Mouse (Mus musculus) forebrain, embryonic 16.5 days (tissue): ENCODE measurements around the gene Lif. TPM values are rescaled to one million over a fixed set of nuclear protein-coding genes. Genes with fewer than 3 reads are reported as not detected.

ENCODE experiments used
- ATAC-seq: fragments of 200-750 bp; cut with Nextera tagmentation; 2 replicates; pipeline ENCODE4 v1.8.0; 2017; ENCODE audit warnings: mild to moderate bottlenecking, moderate library complexity
- H3K27ac ChIP-seq: fragments of 300-500 bp; sonication (generic); 2 replicates; pipeline ENCODE4 v1.5.1; 2014; ENCODE audit warnings: low read length, control low read depth
- H3K27me3 ChIP-seq: fragments of 300-500 bp; sonication (generic); replicated peaks from 2 replicates; pipeline ENCODE4 v1.6.1; 2014; ENCODE audit warnings: low read length; ENCODE audit not compliant: control insufficient read depth, insufficient read depth
- H3K36me3 ChIP-seq: fragments of 300-500 bp; sonication (generic); 2 replicates; pipeline ENCODE4 v1.6.1; 2014; ENCODE audit not compliant: control insufficient read depth, insufficient read depth
- H3K4me1 ChIP-seq: fragments of 300-500 bp; sonication (generic); replicated peaks from 2 replicates; pipeline ENCODE4 v1.6.1; 2014; ENCODE audit warnings: low read length; ENCODE audit not compliant: control insufficient read depth, insufficient read depth
- H3K4me2 ChIP-seq: fragments of 300-500 bp; sonication (generic); 2 replicates; pipeline ENCODE4 v1.6.1; 2014; ENCODE audit warnings: mild to moderate bottlenecking, low read length, control low read depth
- H3K4me3 ChIP-seq: fragments of 300-500 bp; sonication (generic); replicated peaks from 2 replicates; pipeline ENCODE4 v1.5.1; 2014; ENCODE audit warnings: mild to moderate bottlenecking, low read length, control low read depth
- H3K9ac ChIP-seq: fragments of 300-500 bp; sonication (generic); replicated peaks from 2 replicates; pipeline ENCODE4 v1.6.1; 2014; ENCODE audit warnings: low read depth, low read length, control low read depth
- H3K9me3 ChIP-seq: fragments of 300-500 bp; sonication (generic); 2 replicates; pipeline ENCODE4 v1.6.1; 2016; ENCODE audit warnings: low read length; ENCODE audit not compliant: control insufficient read depth
- WGBS: fragments of 180-500 bp; shearing (Covaris S2); extraction: QIAGEN DNeasy Blood & Tissue Kit; methylation state at CpG from one replicate; pipeline ENCODE4 v1.1.7; 2014; 5-methylcytosine and 5-hydroxymethylcytosine counted together
- polyA plus RNA-seq: library from polyadenylated mRNA; unstranded; fragments of >200 nt; fragmentation: Nextera tagmentation; extraction: Ambion mirVana; gene quantifications from 2 replicates; pipeline ENCODE4 v1.2.1, GENCODE M21; 2015

Gene Lif
- polyA plus RNA-seq, 1 experiment from 2014 or later: 0.05 TPM

DNA sequence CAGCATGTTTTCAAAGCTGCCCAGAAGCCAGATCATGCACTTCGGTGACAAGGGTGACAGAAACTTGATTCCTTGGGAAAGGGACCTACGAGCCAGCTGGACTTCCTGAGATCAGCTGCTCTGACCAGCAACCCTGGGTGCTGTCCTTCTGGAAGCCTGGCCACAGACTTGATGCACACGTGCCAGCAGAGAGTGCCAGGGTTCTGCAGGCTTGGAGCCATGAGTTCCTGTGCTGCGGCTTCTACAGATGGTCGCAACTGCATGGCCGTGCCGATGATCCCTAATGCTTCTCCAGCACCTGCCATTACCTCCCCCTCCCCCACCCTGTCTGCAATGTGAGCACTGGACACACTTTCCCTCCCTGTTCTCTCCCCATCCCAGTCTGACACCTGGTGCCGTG is 28.9 kb upstream of the Lif start:
- Histone ChIP-seq H3K4me2 (no peak overlapping the region), H3K36me3 (no peaks in the 10 kb centered on the region), H3K4me3 (no peak overlapping the region), H3K27ac (no peak overlapping the region), H3K9ac (no peak overlapping the region), H3K27me3 (no peaks in the 10 kb centered on the region), H3K9me3 (no peaks in the 10 kb centered on the region), H3K4me1 (no peaks in the 10 kb centered on the region)
- WGBS: 48% methylated on average over 8 of the region's 8 CpGs
- ATAC-seq: no peak

DNA sequence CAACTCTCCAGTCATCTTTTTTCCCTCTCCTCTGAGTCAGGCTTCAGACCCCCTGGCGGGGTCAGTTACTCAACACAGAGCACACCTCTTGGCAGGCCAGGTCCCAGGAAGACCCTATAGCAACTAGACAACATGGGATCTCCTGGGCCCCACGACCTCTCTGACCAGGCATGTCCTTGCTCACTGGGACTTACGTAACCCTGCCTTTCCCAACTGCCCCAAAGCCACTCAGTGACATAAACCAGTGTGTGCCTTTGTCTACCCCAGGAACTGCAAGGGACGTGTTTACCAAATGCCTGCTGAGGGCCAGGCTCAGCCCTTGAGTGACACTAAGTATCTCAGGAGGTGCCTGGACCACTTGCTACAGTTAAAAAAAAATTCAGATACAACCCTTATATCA is 27.5 kb upstream of the Lif start:
- Histone ChIP-seq H3K9me3 (no peaks in the 10 kb centered on the region), H3K9ac (no peak overlapping the region), H3K27ac (no peak overlapping the region), H3K4me1 (no peaks in the 10 kb centered on the region), H3K4me3 (no peak overlapping the region), H3K4me2 (no peak overlapping the region), H3K36me3 (no peaks in the 10 kb centered on the region), H3K27me3 (no peaks in the 10 kb centered on the region)
- 70% methylated on average over 4 of the region's 4 CpGs for WGBS
- ATAC-seq: no peak

DNA sequence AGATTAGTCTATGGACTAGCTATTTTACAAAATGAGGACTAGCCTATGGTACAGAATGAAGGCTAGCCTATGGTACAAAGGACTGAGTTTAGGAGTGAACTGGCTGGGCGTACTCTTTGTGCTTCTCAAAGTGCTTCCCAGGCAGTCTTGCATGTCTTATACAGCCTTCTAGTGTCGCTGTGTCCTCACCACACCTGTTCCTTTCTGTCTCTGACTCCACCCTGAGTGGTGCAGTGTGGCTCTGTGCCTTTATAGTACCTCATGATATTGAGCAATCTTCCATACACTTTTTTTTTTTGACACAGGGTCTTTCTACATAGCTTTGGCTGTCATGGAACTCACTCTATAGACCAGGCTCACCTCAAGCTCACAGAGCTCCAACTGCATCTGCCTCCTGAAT is 25.9 kb upstream of the Lif start:
- Histone ChIP-seq H3K27me3 (no peaks in the 10 kb centered on the region), H3K9ac (no peak overlapping the region), H3K4me3 (no peak overlapping the region), H3K4me2 (no peak overlapping the region), H3K9me3 (no peaks in the 10 kb centered on the region), H3K4me1 (no peaks in the 10 kb centered on the region), H3K27ac (no peak overlapping the region), H3K36me3 (no peaks in the 10 kb centered on the region)
- 90% methylated on average over 2 of the region's 2 CpGs for WGBS
- no peak for ATAC-seq

DNA sequence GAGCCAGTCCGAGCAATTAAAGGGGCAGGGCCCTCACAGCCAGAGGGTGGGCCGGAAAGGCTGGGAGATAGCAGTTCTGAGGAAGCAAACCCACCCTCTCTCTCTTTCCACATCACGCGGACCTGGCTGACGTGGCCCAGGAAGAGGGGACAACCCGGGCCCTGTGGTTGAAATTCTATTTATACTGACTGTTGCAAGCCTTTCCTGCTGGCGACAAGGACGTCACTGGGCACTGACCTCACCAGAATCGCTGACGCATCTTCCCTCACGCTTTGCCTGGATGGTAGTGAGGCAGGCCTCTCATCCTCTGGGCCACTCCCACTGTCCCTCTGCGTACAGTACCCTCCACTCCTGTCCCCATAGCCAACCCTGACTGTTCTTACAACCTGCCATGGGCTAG is 24.7 kb upstream of the Lif start:
- Histone ChIP-seq H3K27me3 (no peaks in the 10 kb centered on the region), H3K9ac (no peak overlapping the region), H3K36me3 (no peaks in the 10 kb centered on the region), H3K4me2 (no peak overlapping the region), H3K27ac (no peak overlapping the region), H3K4me3 (no peak overlapping the region), H3K9me3 (no peaks in the 10 kb centered on the region), H3K4me1 (no peaks in the 10 kb centered on the region)
- WGBS: 68% methylated on average over 12 of the region's 12 CpGs
- no peak for ATAC-seq

DNA sequence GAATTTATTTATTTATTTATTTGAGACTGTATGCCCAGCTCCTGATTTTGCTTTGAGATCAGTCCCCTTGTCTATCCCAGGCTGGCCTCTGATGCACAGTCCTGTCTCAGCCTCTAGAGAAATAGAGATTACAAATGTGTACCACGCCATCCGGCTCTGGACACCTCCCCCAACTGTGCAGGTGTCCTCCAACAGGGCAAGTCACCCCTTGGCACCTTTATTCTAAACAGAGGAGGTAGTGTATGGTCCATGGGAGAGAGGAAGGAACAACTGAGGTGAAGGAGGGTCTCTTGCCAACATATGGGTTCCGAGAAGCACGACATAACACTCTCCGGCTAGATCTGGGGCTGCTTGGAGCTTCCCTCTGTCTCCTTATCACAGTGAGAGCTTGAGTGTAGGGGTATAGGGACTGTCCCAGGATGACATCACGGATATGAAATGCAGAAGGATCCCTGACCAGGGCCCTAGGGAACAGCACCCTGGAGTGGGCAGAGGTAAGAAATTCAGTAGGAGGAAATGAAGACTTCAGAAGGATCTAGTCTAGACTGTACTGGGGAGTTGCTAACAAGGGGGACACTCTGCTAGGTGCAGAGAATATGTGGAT is 22.2 kb upstream of the Lif start:
- Histone ChIP-seq H3K4me2 (no peak overlapping the region), H3K27ac (no peak overlapping the region), H3K9me3 (no peaks in the 10 kb centered on the region), H3K4me3 (no peak overlapping the region), H3K9ac (no peak overlapping the region), H3K36me3 (no peaks in the 10 kb centered on the region), H3K4me1 (no peaks in the 10 kb centered on the region), H3K27me3 (no peaks in the 10 kb centered on the region)
- ATAC-seq: no peak
- 93% methylated on average over 6 of the region's 6 CpGs for WGBS

DNA sequence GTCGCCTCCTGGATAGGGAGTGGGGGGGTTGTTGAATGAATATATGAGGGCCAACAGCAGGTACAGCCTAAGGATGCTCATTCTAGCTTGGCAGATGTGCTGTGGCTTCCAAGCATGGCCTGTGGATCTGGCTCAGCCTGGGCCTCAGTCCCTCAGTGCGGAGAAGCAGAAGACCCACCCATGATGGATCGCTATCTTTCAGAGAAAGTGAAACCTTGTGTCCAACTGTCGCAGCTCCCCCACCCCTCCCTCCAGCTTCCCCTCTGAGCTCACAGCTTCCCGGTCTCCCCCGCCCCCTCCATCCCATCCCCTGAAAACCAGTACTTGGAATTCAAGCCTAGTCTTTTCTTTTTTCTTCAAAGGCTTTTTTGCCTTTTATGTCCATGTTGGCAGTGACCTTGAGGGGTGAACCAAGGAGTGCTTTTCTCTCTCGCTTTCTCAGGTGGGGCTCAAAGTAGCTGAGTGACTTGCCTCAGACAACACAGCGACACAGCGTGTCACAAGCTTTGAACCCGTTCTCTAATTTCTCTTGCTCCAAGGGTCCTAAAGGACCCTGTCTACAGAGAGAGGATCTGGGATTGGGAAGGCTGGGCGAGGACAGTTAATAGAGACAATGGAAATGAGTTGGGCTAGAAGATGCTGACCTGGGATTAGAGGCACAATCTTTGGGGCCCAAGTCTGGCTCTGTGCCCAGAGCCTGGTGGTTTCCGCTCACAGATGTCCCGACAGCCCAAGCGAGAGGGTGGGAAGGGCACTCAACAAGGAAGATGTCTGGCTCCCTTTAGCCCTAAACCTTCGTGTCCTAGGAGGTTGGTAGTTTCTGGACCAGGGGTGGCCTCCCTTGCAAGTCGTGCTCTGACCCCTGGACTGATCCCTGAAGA is 21.5 kb upstream of the Lif start, which contains the start of gene Osm:
Gene Osm, plus strand, starts transcription at position 756 of the 881 bp plus-strand sequence.
- Histone ChIP-seq H3K27me3 (no peaks in the 10 kb centered on the region), H3K27ac (no peak within 1 kb of the TSS), H3K9ac (no peak within 1 kb of the TSS), H3K36me3 (no peaks in the 10 kb centered on the region), H3K4me2 (no peak within 1 kb of the TSS), H3K9me3 (no peaks in the 10 kb centered on the region), H3K4me3 (no peak within 1 kb of the TSS), H3K4me1 (no peaks in the 10 kb centered on the region)
- 67% methylated on average over 16 of the region's 16 CpGs for WGBS
- no peak for ATAC-seq

DNA sequence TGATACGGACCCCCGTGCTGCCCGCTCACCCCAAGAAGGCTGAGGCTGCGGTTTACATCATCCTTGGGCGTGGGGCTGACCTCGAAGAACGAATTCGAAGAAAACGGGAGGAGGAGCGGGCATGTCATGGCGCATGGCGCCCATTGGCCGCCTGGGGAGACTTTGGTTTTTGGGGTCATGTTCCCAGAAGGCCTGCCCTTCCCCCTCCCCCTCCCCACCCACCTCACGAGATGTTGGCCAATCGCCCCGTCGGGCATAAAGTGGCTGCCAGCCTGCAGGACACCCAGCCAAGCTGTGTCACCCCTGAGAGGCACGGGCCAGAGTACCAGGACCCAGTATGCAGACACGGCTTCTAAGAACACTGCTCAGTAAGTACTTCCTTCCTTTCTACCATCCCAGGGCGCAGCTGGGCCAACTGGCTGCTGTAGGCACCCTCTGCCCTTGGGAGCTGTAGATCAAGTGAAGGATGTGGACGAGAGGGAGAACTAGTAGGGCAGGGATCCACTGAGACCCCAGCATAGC is 20.8 kb upstream of the Lif start:
- Histone ChIP-seq H3K9ac (no peak overlapping the region), H3K4me3 (no peak overlapping the region), H3K9me3 (no peaks in the 10 kb centered on the region), H3K27ac (no peak overlapping the region), H3K27me3 (no peaks in the 10 kb centered on the region), H3K4me1 (no peaks in the 10 kb centered on the region), H3K36me3 (no peaks in the 10 kb centered on the region), H3K4me2 (no peak overlapping the region)
- no peak for ATAC-seq
- 92% methylated on average over 21 of the region's 21 CpGs for WGBS

DNA sequence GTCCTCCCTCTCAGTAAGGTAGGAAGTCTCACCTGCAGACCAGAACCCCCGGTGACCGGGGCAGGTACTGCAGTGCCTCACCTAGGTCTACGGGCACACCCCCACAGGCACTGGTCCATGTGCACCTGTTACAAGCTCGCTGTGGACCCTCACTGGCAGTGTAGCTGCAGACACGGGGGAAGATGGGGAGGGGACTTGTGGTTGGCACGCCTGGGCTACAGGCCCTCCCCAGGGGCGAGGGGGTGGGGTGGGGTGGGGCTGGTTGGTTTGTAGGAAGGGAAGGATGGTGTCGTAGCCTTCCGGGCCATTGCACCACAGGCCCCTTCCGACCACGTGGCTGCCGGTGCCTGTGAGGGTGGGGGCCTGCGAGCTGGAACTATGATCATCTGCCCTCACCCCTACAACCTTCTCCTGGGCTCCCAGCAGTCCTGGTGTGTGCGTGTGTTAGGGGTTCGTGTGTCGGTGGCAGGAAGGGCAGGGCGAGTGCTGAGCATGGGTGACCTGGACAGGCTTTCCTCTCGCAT is 19.9 kb upstream of the Lif start:
- 87% methylated on average over 17 of the region's 18 CpGs for WGBS
- ATAC-seq: no peak
- H3K4me2 ChIP-seq: no peak overlapping the region
- H3K36me3 ChIP-seq: no peaks in the 10 kb centered on the region
- H3K27me3 ChIP-seq: no peaks in the 10 kb centered on the region
- H3K9me3 ChIP-seq: no peaks in the 10 kb centered on the region
- H3K27ac ChIP-seq: no peak overlapping the region
- no peak overlapping the region for H3K4me3 ChIP-seq
- no peaks in the 10 kb centered on the region for H3K4me1 ChIP-seq
- H3K9ac ChIP-seq: no peak overlapping the region

DNA sequence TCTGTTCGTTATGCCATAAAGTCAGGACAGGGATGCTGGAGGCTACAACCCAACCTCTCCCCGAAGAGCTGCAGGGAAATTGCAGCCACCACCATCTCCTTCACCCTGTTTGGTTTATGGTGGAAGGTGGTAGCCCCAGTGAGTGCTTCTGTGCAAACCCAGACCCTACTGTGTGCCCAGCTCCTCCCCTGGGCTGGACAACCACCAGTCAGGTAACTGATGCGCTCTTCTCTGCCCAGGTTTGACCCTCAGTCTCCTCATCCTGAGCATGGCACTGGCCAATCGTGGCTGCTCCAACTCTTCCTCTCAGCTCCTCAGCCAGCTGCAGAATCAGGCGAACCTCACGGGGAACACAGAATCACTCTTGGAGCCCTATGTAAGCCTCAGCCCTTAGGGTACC is 19.2 kb upstream of the Lif start:
- H3K9me3 ChIP-seq: no peaks in the 10 kb centered on the region
- no peak overlapping the region for H3K4me2 ChIP-seq
- ATAC-seq: no peak
- no peak overlapping the region for H3K9ac ChIP-seq
- no peak overlapping the region for H3K4me3 ChIP-seq
- WGBS: 87% methylated on average over 6 of the region's 6 CpGs
- H3K36me3 ChIP-seq: no peaks in the 10 kb centered on the region
- H3K27ac ChIP-seq: no peak overlapping the region
- H3K4me1 ChIP-seq: no peaks in the 10 kb centered on the region
- no peaks in the 10 kb centered on the region for H3K27me3 ChIP-seq
